Mouse (Mus musculus) olfactory bulb, adult 2 months (tissue): ENCODE results near the gene Adamts17.

Experiments
- CTCF ChIP-seq: fragments of 200-500 bp; IDR thresholded peaks from 2 replicates; pipeline ENCODE4 v1.5.1; 2012; ENCODE audit warnings: low read depth, mild to moderate bottlenecking, low read length, moderate library complexity; ENCODE audit not compliant: insufficient read depth
- POLR2A ChIP-seq: fragments of 200-500 bp; IDR thresholded peaks from 2 replicates; pipeline ENCODE4 v1.6.1; 2012; ENCODE audit warnings: mild to moderate bottlenecking, low read depth, low read length, moderate library complexity; ENCODE audit not compliant: insufficient read depth

DNA sequence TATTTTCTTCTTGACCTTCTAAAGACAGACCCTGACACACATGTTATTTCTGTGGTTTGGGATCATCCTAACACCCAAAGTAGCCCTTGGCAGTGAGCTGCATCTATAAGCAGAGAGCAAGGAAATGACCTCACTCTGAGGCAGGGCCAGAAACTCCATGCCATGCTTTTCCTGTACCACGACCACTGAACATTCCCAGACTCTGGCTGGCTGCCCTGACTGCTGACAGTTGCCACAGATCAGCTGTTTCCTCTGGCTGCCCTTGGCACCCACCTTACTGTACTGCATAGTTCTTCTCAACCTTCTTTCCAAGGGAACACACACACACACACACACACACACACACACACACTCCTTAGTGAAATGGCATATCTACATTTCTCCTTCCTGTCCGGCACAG is 116.4 kb downstream of the Adamts17 start:
- no peak for TF ChIP-seq POLR2A
- no peak for TF ChIP-seq CTCF
